Mouse (Mus musculus) stomach, embryonic 14.5 days (tissue): Measurements from ENCODE around the gene Pcdh20. TPM values are rescaled to one million over a fixed set of nuclear protein-coding genes. Genes with fewer than 3 reads are reported as not detected.

ENCODE experiments used
- ATAC-seq: fragments of 200-750 bp; cut with Nextera tagmentation; 2 replicates; pipeline ENCODE4 v1.8.0; 2017; ENCODE audit warnings: low read depth, moderate TSS enrichment; ENCODE audit not compliant: insufficient number of reproducible peaks, insufficient read depth, low FRiP score
- H3K27ac ChIP-seq: fragments of 300-500 bp; sonication (generic); 2 replicates; pipeline ENCODE4 v1.5.1; 2014; ENCODE audit warnings: mild to moderate bottlenecking, low read length, moderate library complexity, mixed read lengths
- H3K27me3 ChIP-seq: fragments of 300-500 bp; sonication (generic); 2 replicates; pipeline ENCODE4 v1.6.1; 2014; ENCODE audit warnings: low read length, control low read depth, mixed read lengths; ENCODE audit not compliant: control insufficient read depth, insufficient read depth
- H3K36me3 ChIP-seq: fragments of 300-500 bp; sonication (generic); 2 replicates; pipeline ENCODE4 v1.6.1; 2014; ENCODE audit warnings: mild to moderate bottlenecking, control low read depth, low read length, moderate library complexity, mixed read lengths; ENCODE audit not compliant: control insufficient read depth, insufficient read depth
- H3K4me1 ChIP-seq: fragments of 300-500 bp; sonication (generic); 2 replicates; pipeline ENCODE4 v1.6.1; 2014; ENCODE audit warnings: low read length, control low read depth, mixed read lengths; ENCODE audit not compliant: control insufficient read depth, insufficient read depth
- H3K4me2 ChIP-seq: fragments of 300-500 bp; sonication (generic); replicated peaks from 2 replicates; pipeline ENCODE4 v1.6.1; 2014; ENCODE audit warnings: low read depth, low read length, control low read depth
- H3K4me3 ChIP-seq: fragments of 300-500 bp; sonication (generic); 2 replicates; pipeline ENCODE4 v1.5.1; 2014; ENCODE audit warnings: low read depth, low read length, control low read depth
- H3K9ac ChIP-seq: fragments of 300-500 bp; sonication (generic); replicated peaks from 2 replicates; pipeline ENCODE4 v1.6.1; 2014; ENCODE audit warnings: low read depth, mild to moderate bottlenecking, control low read depth, low read length, moderate library complexity, mixed read lengths
- H3K9me3 ChIP-seq: fragments of 300-500 bp; sonication (generic); 2 replicates; pipeline ENCODE4 v1.6.1; 2016; ENCODE audit warnings: low read depth, low read length, control low read depth; ENCODE audit not compliant: control insufficient read depth
- WGBS: fragments of 180-500 bp; shearing (Covaris S2); extraction: QIAGEN DNeasy Blood & Tissue Kit; methylation state at CpG from one replicate; pipeline ENCODE4 v1.1.7; 2014; 5-methylcytosine and 5-hydroxymethylcytosine counted together
- polyA plus RNA-seq: library from polyadenylated mRNA; unstranded; fragments of >200 nt; fragmentation: Nextera tagmentation; extraction: Ambion mirVana; gene quantifications from 2 replicates; pipeline ENCODE4 v1.2.1, GENCODE M21; 2014

Pcdh20 gene
- polyA plus RNA-seq, 1 experiment from 2014 or later, result 3.1 TPM

DNA sequence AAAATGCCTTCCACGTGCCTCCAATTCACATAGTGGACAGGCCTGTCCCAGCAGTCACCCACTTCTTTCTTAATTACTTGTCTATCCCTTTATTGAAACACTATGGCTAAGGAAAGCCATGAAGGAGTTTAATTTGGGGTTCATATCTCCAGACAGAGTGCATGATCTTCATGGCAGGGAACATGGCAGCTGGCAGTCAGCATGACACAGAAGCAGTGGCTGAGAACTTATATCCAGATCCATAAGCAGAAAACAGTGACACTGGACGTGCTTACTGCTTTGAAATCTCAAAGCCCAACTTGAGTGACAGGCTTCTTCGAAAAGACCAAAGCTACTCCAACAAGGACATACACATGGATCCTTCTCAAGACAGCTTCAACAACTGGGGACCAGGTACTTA is 10.5 kb downstream of the Pcdh20 start:
- Histone ChIP-seq H3K9me3 (no peaks in the 10 kb centered on the region), H3K27ac (no peak overlapping the region), H3K36me3 (no peaks in the 10 kb centered on the region), H3K9ac (no peak overlapping the region), H3K27me3 (no peaks in the 10 kb centered on the region), H3K4me3 (no peak overlapping the region), H3K4me1 (no peaks in the 10 kb centered on the region), H3K4me2 (no peak overlapping the region)
- no peak for ATAC-seq
- 74% methylated on average over 3 of the region's 3 CpGs for WGBS

DNA sequence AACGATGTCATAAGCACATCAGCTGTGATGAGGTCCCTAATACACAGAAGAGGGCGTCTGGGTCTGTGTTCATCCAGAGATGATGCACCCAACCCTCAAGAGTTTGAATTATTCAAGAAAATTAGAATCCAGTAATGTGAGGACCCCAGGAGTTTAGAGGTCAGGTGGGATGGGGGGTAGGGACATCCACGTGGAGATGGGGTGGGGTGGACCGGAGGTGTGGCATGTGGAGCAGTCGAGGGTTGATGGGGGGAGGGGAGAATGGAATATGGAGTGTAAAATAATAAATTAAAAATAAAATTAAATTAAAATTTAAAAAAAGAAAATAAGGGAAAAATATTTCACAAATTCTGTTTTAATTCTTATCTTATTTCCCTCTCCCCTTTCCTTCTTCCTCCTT is 27.9 kb downstream of the Pcdh20 start:
- Histone ChIP-seq H3K9me3 (no peaks in the 10 kb centered on the region), H3K27ac (no peak overlapping the region), H3K4me1 (no peaks in the 10 kb centered on the region), H3K4me2 (no peak overlapping the region), H3K9ac (no peak overlapping the region), H3K27me3 (no peaks in the 10 kb centered on the region), H3K36me3 (no peaks in the 10 kb centered on the region), H3K4me3 (no peak overlapping the region)
- no peak for ATAC-seq
- WGBS, result 70% methylated on average over 5 of the region's 5 CpGs

- 92% methylated on average over 7 of the region's 7 CpGs for WGBS
- no peaks in the 10 kb centered on the region for H3K4me1 ChIP-seq
- H3K36me3 ChIP-seq, result no peaks in the 10 kb centered on the region
- no peak overlapping the region for H3K27ac ChIP-seq
- no peak for ATAC-seq
- no peak overlapping the region for H3K4me2 ChIP-seq
- H3K9me3 ChIP-seq, result no peaks in the 10 kb centered on the region
- H3K4me3 ChIP-seq, result no peak overlapping the region
- H3K27me3 ChIP-seq, result no peaks in the 10 kb centered on the region
- H3K9ac ChIP-seq, result no peak overlapping the region
Measured at GRCm38 (mm10) chr14:88429393-88429792, 41.8 kb downstream of the Pcdh20 start.

DNA sequence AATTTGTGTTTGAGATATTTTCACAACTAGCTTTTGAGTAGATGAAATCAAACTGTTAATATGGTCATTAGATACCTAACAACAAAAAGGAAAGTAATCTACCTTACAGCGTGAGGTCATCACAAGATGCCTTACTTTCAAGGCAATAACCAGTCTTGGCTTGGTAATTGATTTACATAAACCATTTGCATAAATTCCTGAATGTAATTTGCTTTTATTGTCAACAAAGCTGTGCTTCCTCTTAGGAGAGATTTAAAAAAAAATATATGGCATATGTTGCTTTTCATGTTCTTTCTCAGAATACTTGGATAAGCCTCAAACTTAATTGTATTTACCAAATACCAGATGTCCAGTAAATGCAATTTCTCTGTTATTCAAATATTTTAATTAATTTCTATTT is 43.8 kb downstream of the Pcdh20 start:
- no peak overlapping the region for H3K4me3 ChIP-seq
- no peak overlapping the region for H3K4me2 ChIP-seq
- no peaks in the 10 kb centered on the region for H3K36me3 ChIP-seq
- no peaks in the 10 kb centered on the region for H3K27me3 ChIP-seq
- H3K9ac ChIP-seq, result no peak overlapping the region
- WGBS, result 87% methylated on average over 1 of the region's 1 CpGs
- H3K27ac ChIP-seq, result no peak overlapping the region
- H3K9me3 ChIP-seq, result no peaks in the 10 kb centered on the region
- no peak for ATAC-seq
- no peaks in the 10 kb centered on the region for H3K4me1 ChIP-seq
